Mouse (Mus musculus): ENCODE measurements around the gene Taz. TPM values are rescaled to one million over a fixed set of nuclear protein-coding genes. Genes with fewer than 3 reads are reported as not detected.

Taz gene
- polyA plus RNA-seq, 1 experiment, result not detected

- peak overlapping the region; percentile 76 for H3K4me3 ChIP-seq (ENCODE audit: insufficient read depth, low read depth, low read length)
- TF ChIP-seq POLR2A (IDR thresholded peaks at IDR 0.05; ENCODE audit: insufficient read depth, low read depth, low read length) (no peak), CTCF (IDR thresholded peaks at IDR 0.05; ENCODE audit: insufficient read depth, low read depth, low read length) (no peak)
- no peaks in the 10 kb centered on the region for H3K4me1 ChIP-seq (ENCODE audit: control insufficient read depth, insufficient read depth, low read length)
- H3K27ac ChIP-seq (ENCODE audit: insufficient read depth, low read depth, low read length), result peak overlapping the region; percentile 44; the same call in 1 of the 2 replicates
- 10% methylated on average over 27 of the region's 27 CpGs for WGBS
Measured at GRCm38 (mm10) chrX:74270902-74271551, 10.7 kb upstream of the Taz start.

GRCm38 (mm10) chrX:74273422-74274322, 8.0 kb upstream of the Taz start:
- TF ChIP-seq POLR2A (IDR thresholded peaks at IDR 0.05; ENCODE audit: insufficient read depth, low read depth, low read length) (no peak), CTCF (IDR thresholded peaks at IDR 0.05; ENCODE audit: insufficient read depth, low read depth, low read length) (no peak)
- H3K27ac ChIP-seq (ENCODE audit: insufficient read depth, low read depth, low read length), result no peak overlapping the region
- WGBS, result 38% methylated on average over 10 of the region's 10 CpGs
- H3K4me1 ChIP-seq (ENCODE audit: control insufficient read depth, insufficient read depth, low read length), result no peaks in the 10 kb centered on the region
- H3K4me3 ChIP-seq (ENCODE audit: insufficient read depth, low read depth, low read length), result no peak overlapping the region

GRCm38 (mm10) chrX:74277916-74278315, 3.8 kb upstream of the Taz start:
- whole genome bisulfite sequencing, result 75% methylated on average over 8 of the region's 8 CpGs
- TF ChIP-seq CTCF (IDR thresholded peaks at IDR 0.05; ENCODE audit: insufficient read depth, low read depth, low read length), result no peak
- no peak for TF ChIP-seq POLR2A (IDR thresholded peaks at IDR 0.05; ENCODE audit: insufficient read depth, low read depth, low read length)
- Histone ChIP-seq H3K27ac (ENCODE audit: insufficient read depth, low read depth, low read length) (no peak overlapping the region), H3K4me1 (ENCODE audit: control insufficient read depth, insufficient read depth, low read length) (peaks cover 5% of the 10 kb centered on the region), H3K4me3 (ENCODE audit: insufficient read depth, low read depth, low read length) (no peak overlapping the region)

- 15% methylated on average over 14 of the region's 14 CpGs for WGBS
- H3K27ac ChIP-seq (ENCODE audit: insufficient read depth, low read depth, low read length), result no peak overlapping the region
- H3K4me1 ChIP-seq (ENCODE audit: control insufficient read depth, insufficient read depth, low read length), result peaks cover 15% of the 10 kb centered on the region
- TF ChIP-seq CTCF (IDR thresholded peaks at IDR 0.05; ENCODE audit: insufficient read depth, low read depth, low read length) (no peak), POLR2A (IDR thresholded peaks at IDR 0.05; ENCODE audit: insufficient read depth, low read depth, low read length) (no peak)
- H3K4me3 ChIP-seq (ENCODE audit: insufficient read depth, low read depth, low read length), result peak overlapping the region; percentile 79
Measured at GRCm38 (mm10) chrX:74281041-74281731, 526 bp upstream of the Taz start.

GRCm38 (mm10) chrX:74282395-74283091, 831 bp downstream of the Taz start:
- H3K4me1 ChIP-seq (ENCODE audit: control insufficient read depth, insufficient read depth, low read length), result peaks cover 15% of the 10 kb centered on the region
- peak overlapping the region; percentile 75 for H3K27ac ChIP-seq (ENCODE audit: insufficient read depth, low read depth, low read length)
- TF ChIP-seq CTCF (IDR thresholded peaks at IDR 0.05; ENCODE audit: insufficient read depth, low read depth, low read length) (no peak), POLR2A (IDR thresholded peaks at IDR 0.05; ENCODE audit: insufficient read depth, low read depth, low read length) (no peak; the same call in 1 of the 2 replicates)
- WGBS, result 15% methylated on average over 39 of the region's 39 CpGs
- peak overlapping the region; percentile 79 for H3K4me3 ChIP-seq (ENCODE audit: insufficient read depth, low read depth, low read length)

GRCm38 (mm10) chrX:74283092-74283437, 1.4 kb downstream of the Taz start:
- Histone ChIP-seq H3K27ac (ENCODE audit: insufficient read depth, low read depth, low read length) (peak overlapping the region; percentile 75; the same call in 1 of the 2 replicates), H3K4me1 (ENCODE audit: control insufficient read depth, insufficient read depth, low read length) (peaks cover 15% of the 10 kb centered on the region), H3K4me3 (ENCODE audit: insufficient read depth, low read depth, low read length) (peak overlapping the region; percentile 79)
- 25% methylated on average over 5 of the region's 5 CpGs for WGBS
- TF ChIP-seq POLR2A (IDR thresholded peaks at IDR 0.05; ENCODE audit: insufficient read depth, low read depth, low read length) (no peak), CTCF (IDR thresholded peaks at IDR 0.05; ENCODE audit: insufficient read depth, low read depth, low read length) (no peak)

GRCm38 (mm10) chrX:74293431-74293830, 11.7 kb downstream of the Taz start:
- TF ChIP-seq CTCF (IDR thresholded peaks at IDR 0.05; ENCODE audit: insufficient read depth, low read depth, low read length) (no peak), POLR2A (IDR thresholded peaks at IDR 0.05; ENCODE audit: insufficient read depth, low read depth, low read length) (no peak)
- 71% methylated on average over 4 of the region's 4 CpGs for WGBS
- no peak overlapping the region for H3K4me3 ChIP-seq (ENCODE audit: insufficient read depth, low read depth, low read length)
- no peaks in the 10 kb centered on the region for H3K4me1 ChIP-seq (ENCODE audit: control insufficient read depth, insufficient read depth, low read length)
- no peak overlapping the region for H3K27ac ChIP-seq (ENCODE audit: insufficient read depth, low read depth, low read length)

All from olfactory bulb, adult 2 months (tissue).